Mouse (Mus musculus) olfactory bulb, adult 2 months (tissue): ENCODE measurements around the gene Rtkn2. TPM values are rescaled to one million over a fixed set of nuclear protein-coding genes. Genes with fewer than 3 reads are reported as not detected.

Source experiments
- H3K27ac ChIP-seq: fragments of 200-500 bp; 2 replicates; pipeline ENCODE4 v1.5.1; 2012; ENCODE audit warnings: low read depth, low read length; ENCODE audit not compliant: insufficient read depth
- H3K4me1 ChIP-seq: fragments of 200-500 bp; 2 replicates; pipeline ENCODE4 v1.6.1; 2012; ENCODE audit warnings: low read length; ENCODE audit not compliant: control insufficient read depth, insufficient read depth
- H3K4me3 ChIP-seq: fragments of 200-500 bp; 2 replicates; pipeline ENCODE4 v1.5.1; 2012; ENCODE audit warnings: mild to moderate bottlenecking, low read depth, low read length, moderate library complexity; ENCODE audit not compliant: insufficient read depth
- CTCF ChIP-seq: fragments of 200-500 bp; IDR thresholded peaks from 2 replicates; pipeline ENCODE4 v1.5.1; 2012; ENCODE audit warnings: low read depth, mild to moderate bottlenecking, low read length, moderate library complexity; ENCODE audit not compliant: insufficient read depth
- POLR2A ChIP-seq: fragments of 200-500 bp; IDR thresholded peaks from 2 replicates; pipeline ENCODE4 v1.6.1; 2012; ENCODE audit warnings: mild to moderate bottlenecking, low read depth, low read length, moderate library complexity; ENCODE audit not compliant: insufficient read depth
- WGBS: fragments of 180-500 bp; shearing (Covaris S2); methylation state at CpG from one replicate; pipeline ENCODE4 v1.1.7; 2018; 5-methylcytosine and 5-hydroxymethylcytosine counted together
- polyA plus RNA-seq: library from polyadenylated mRNA; stranded (reverse); fragments of >200 nt; gene quantifications from 2 replicates; pipeline ENCODE4 v1.2.4, GENCODE M21; 2012; ENCODE audit warnings: low replicate concordance; ENCODE audit not compliant: missing spikeins, insufficient read depth, insufficient read length

Gene Rtkn2
- polyA plus RNA-seq, 1 experiment: not detected

DNA sequence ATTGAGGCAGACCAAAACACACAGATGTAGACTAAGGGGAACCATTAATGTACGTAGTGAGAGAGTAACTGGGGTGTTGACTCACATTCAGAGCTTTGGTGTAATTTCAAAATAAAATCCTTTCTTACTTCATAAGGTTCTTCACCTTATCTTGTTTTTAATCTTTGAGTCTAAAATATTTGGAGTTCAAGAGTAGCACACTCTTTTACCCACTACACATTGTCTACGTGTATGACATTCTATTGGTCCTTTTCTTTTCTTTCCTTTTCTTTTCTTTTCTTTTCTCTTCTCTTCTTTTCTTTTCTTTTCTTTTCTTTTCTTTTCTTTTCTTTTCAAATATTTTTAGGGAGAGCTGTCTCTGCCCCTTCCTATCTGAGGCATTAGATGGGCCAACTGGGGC, 23.4 kb upstream of the Rtkn2 start:
- TF ChIP-seq POLR2A: no peak
- TF ChIP-seq CTCF: no peak
- no peak overlapping the region for H3K27ac ChIP-seq
- WGBS: 98% methylated on average over 2 of the region's 2 CpGs
- no peaks in the 10 kb centered on the region for H3K4me1 ChIP-seq
- no peak overlapping the region for H3K4me3 ChIP-seq

DNA sequence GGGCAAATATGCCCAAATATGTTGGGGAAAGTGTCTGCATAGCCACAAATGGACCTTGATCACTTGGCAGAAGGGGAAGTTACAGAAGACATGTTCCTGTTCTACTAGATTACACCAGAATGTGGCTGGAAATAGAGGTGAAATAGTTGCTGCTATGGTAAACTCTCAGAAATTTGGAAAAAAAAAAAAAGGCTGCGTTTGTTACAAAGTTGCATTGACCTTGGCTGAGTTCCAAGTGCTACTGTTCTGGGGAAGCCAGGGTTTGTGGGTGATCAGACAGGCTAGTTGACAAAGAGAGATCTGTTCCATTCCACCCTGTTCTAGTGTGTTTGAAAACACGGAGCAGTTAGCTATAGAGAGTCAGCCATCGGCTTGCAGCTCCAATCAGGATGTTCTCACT, 19.4 kb upstream of the Rtkn2 start:
- WGBS: 50% methylated on average over 3 of the region's 3 CpGs

DNA sequence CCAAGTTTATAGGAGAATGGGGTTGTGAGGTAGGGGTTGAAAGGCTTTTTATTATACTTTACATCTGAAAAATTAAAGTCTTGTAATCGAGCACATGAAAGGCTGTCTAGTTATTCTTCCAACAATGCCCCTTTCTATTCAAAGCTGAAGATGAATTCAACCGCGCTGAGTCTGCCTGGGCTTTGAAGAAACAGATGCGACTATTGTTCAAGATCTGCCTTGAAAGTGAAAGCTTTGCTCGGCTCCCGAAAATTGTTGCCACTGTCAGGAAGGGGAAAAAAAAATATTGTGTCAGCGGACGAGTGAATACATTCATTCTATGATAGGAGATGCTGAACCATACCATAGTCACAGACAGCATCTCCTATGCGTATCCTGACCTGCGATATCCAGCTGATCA, 16.9 kb upstream of the Rtkn2 start:
- H3K4me1 ChIP-seq: no peaks in the 10 kb centered on the region
- 38% methylated on average over 10 of the region's 10 CpGs for WGBS
- TF ChIP-seq POLR2A (no peak), CTCF (no peak)
- no peak overlapping the region for H3K4me3 ChIP-seq
- H3K27ac ChIP-seq: no peak overlapping the region

More for the DNA sequence above, 19.4 kb upstream of the Rtkn2 start:
- TF ChIP-seq POLR2A (no peak), CTCF (no peak)
- Histone ChIP-seq H3K4me1 (no peaks in the 10 kb centered on the region), H3K4me3 (no peak overlapping the region), H3K27ac (no peak overlapping the region)

DNA sequence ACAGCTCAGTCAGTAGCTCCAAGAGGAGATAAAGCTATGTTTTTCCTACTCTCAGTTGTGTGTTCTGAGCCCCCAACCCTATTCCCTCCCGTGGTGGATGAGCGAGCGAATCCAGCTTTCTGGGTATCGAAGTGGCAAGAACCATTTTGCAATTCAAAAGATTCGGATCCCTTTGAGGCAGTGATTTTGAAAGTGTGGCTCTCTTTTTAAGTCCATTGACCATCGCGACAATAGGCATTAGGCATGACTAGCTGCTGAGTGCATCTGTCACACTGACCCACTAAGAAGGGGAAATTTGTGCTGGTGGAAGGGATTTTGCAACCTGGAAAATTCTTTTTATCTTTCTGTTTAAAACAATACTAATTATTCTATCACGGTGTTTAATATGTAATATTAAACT, 15.3 kb upstream of the Rtkn2 start:
- 57% methylated on average over 8 of the region's 8 CpGs for WGBS
- H3K27ac ChIP-seq: no peak overlapping the region
- no peak overlapping the region for H3K4me3 ChIP-seq
- TF ChIP-seq POLR2A (no peak), CTCF (no peak)
- no peaks in the 10 kb centered on the region for H3K4me1 ChIP-seq

DNA sequence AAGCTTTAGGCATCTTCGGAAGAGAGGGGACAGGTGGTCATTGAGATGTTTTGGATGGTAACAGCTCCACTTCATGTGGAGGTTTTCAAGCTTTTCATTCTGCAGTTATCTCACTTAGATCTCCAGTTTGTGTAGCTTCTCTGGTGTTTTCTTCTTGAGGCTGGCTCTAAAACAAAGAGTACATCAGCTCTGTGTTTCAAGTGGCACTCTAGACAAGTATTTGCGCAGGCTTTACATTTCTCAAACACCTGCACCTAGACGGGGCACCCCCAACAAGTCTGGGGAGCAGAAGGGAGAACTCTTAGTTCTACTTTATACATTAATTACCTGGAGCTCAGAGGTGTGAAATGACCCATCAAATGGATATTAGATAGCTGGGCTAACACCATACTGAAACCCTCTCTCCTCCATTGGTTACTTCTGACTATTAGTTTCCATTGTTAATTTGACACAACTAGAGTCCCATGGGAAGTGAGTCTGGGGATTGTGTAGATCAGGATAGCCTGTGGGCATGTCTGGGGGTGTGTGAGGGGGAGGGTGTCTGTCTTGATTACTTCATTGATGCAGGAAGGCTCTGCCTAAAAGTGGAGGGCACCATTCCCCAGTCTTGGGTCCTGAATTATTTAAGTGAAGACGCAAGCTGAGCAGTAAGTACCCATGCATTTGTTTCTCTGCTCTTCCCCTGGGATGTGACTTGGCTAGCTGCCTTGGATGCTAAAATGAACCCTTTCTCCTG, 14.0 kb upstream of the Rtkn2 start:
- no peaks in the 10 kb centered on the region for H3K4me1 ChIP-seq
- no peak for TF ChIP-seq POLR2A
- TF ChIP-seq CTCF: no peak
- no peak overlapping the region for H3K4me3 ChIP-seq
- WGBS: 93% methylated on average over 4 of the region's 4 CpGs
- H3K27ac ChIP-seq: no peak overlapping the region

DNA sequence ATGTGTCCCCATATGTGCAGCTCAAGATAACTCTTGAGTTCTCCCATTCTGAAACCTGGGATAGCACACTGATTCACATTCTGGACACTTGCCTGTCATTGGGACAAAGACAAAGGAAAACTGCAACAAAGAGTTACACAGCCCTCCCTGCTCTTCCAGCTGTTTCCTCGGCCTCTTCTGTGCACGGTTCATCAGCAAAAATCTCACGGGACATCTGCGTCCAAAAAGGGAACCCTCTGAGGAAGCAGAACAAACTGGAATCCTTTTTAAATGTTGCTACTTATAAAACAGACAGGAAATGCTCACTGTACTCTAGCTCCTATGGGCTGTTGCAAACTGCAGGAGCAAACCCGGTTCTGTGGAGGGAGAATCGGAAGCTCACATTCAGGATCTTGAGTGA, 13.3 kb upstream of the Rtkn2 start:
- no peak overlapping the region for H3K27ac ChIP-seq
- 69% methylated on average over 6 of the region's 6 CpGs for WGBS

DNA sequence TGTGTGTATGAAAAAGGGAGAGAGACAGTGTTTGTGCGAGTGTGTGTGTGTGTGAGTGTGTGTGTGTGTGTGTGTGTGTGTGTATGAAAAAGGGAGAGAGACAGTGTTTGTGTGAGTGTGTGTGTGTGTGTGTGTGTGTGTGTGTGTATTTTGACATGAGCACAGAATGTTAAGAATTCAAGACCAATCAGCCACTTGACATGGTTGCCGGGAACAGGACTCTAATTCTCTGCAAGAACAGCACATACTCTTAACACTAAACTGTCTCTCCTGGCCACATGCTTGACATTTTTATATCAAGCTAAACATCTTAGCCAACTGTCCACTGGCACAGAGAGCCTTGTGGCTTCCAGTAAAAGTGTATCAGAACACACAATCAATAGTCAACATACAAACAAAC, 12.4 kb upstream of the Rtkn2 start:
- Histone ChIP-seq H3K27ac (no peak overlapping the region), H3K4me3 (no peak overlapping the region), H3K4me1 (no peaks in the 10 kb centered on the region)
- WGBS: 86% methylated on average over 2 of the region's 2 CpGs
- TF ChIP-seq POLR2A: no peak
- TF ChIP-seq CTCF: no peak

More for the DNA sequence above, 13.3 kb upstream of the Rtkn2 start:
- Histone ChIP-seq H3K4me1 (no peaks in the 10 kb centered on the region), H3K4me3 (no peak overlapping the region)
- TF ChIP-seq POLR2A (no peak), CTCF (no peak)

DNA sequence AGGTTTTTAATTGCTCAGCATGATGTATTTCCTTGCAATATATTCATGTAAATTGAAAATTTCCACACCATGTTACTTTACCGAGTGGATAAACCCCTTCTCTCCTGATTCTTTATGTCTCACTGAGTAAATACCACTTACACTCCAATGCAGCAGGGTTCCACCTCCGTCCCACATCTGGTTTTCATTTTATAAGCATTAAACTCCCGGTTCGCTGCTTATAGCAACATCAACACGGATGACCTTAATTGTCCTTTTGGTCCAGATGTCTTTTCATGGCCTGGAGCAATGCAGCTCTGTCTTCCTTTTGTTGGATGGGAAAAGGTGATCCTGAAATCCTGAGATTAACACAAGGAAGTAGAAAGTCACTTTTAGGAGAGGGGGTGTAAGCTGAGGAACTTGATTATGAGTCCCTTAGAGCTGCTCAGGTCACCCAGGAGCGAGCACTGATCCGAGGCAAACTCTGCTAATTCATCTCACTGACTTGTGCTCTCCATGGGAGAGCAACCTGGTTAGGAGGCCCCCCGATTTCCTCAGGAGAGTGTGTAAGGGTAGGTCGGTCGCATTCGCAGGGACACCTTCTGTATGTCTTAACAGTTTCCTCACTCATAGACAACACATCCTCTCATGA, 8.1 kb upstream of the Rtkn2 start:
- Histone ChIP-seq H3K27ac (no peak overlapping the region), H3K4me1 (no peaks in the 10 kb centered on the region), H3K4me3 (no peak overlapping the region)
- 71% methylated on average over 11 of the region's 11 CpGs for WGBS
- no peak for TF ChIP-seq POLR2A
- TF ChIP-seq CTCF: no peak

DNA sequence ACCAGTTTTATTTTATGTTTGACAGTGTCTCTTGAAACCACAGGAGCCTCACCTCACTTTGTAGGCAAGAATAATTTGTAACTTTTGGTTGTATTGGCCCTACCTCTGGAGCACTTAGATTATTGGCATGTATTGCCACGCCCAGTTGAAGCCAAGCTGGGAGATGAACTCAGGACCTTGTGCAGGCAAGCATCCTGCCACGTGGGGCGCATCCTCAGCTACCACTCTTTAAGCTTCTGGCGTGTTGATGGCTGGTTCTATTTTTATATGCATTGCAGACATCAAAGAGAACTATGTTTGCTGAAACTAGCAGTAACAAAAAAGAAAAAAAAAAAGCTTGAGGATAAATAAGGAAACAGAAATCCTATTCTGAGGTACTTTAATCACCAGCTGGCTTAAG, 2.1 kb upstream of the Rtkn2 start:
- H3K4me3 ChIP-seq: no peak overlapping the region
- no peak for TF ChIP-seq CTCF
- WGBS: 42% methylated on average over 4 of the region's 4 CpGs
- peaks cover 6% of the 10 kb centered on the region for H3K4me1 ChIP-seq
- no peak overlapping the region for H3K27ac ChIP-seq

DNA sequence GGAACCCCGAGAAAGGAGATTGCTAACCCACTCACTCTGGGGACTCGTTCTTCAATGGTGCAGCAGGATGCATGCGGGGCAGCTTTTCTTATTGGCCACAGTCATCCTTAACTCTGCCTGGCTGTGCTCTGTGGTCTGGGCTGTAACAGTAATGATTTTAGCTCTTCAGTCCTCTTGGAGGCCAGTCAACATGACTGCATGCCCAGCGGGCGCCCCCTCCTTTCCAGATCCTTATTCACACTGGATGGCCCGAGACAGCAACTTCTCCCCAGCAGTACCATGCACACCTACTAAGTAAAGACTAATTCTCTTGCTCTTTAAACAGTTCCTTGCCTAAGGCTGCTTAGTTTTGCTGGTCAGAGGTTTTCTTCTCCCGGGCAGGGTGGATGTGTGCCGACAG, 4.4 kb downstream of the Rtkn2 start:
- no peak overlapping the region for H3K4me3 ChIP-seq
- TF ChIP-seq POLR2A: no peak
- TF ChIP-seq CTCF: no peak
- H3K27ac ChIP-seq: no peak overlapping the region
- H3K4me1 ChIP-seq: peaks cover 4% of the 10 kb centered on the region
- WGBS: 89% methylated on average over 8 of the region's 8 CpGs
